Mouse (Mus musculus) limb, embryonic 14.5 days (tissue): Measurements from ENCODE around the gene Rxra. TPM values are rescaled to one million over a fixed set of nuclear protein-coding genes. Genes with fewer than 3 reads are reported as not detected.

Experiments used
- ATAC-seq: fragments of 200-750 bp; cut with Nextera tagmentation; 2 replicates; pipeline ENCODE4 v1.8.0; 2017; ENCODE audit warnings: low read depth, moderate number of reproducible peaks, moderate TSS enrichment; ENCODE audit not compliant: low FRiP score
- DNase-seq: peaks from one replicate; pipeline ENCODE4 v3.0.0-alpha.2; 2015; ENCODE audit warnings: low spot score
- H3K27ac ChIP-seq: fragments of 300-500 bp; sonication (generic); replicated peaks from 2 replicates; pipeline ENCODE4 v1.5.1; 2014; ENCODE audit warnings: low read depth, mild to moderate bottlenecking, low read length, moderate library complexity, mixed read lengths
- H3K27me3 ChIP-seq: fragments of 300-500 bp; sonication (generic); 2 replicates; pipeline ENCODE4 v1.6.1; 2014; ENCODE audit warnings: low read length, mixed read lengths; ENCODE audit not compliant: control insufficient read depth, insufficient read depth
- H3K36me3 ChIP-seq: fragments of 300-500 bp; sonication (generic); 2 replicates; pipeline ENCODE4 v1.6.1; 2014; ENCODE audit warnings: mild to moderate bottlenecking, low read length, moderate library complexity, mixed read lengths; ENCODE audit not compliant: control insufficient read depth, insufficient read depth
- H3K4me1 ChIP-seq: fragments of 300-500 bp; sonication (generic); 2 replicates; pipeline ENCODE4 v1.6.1; 2014; ENCODE audit warnings: antibody characterized with exemption, low read length, mixed read lengths; ENCODE audit not compliant: control insufficient read depth, insufficient read depth
- H3K4me2 ChIP-seq: fragments of 300-500 bp; sonication (generic); replicated peaks from 2 replicates; pipeline ENCODE4 v1.6.1; 2014; ENCODE audit warnings: low read depth, mild to moderate bottlenecking, low read length, moderate library complexity; ENCODE audit not compliant: severe bottlenecking
- H3K4me3 ChIP-seq: fragments of 300-500 bp; sonication (generic); replicated peaks from 2 replicates; pipeline ENCODE4 v1.5.1; 2014; ENCODE audit warnings: low read length
- H3K9ac ChIP-seq: fragments of 300-500 bp; sonication (generic); 2 replicates; pipeline ENCODE4 v1.6.1; 2014; ENCODE audit warnings: mild to moderate bottlenecking, low read depth, low read length, moderate library complexity; ENCODE audit not compliant: severe bottlenecking
- H3K9me3 ChIP-seq: fragments of 300-500 bp; sonication (generic); 2 replicates; pipeline ENCODE4 v1.6.1; 2016; ENCODE audit warnings: low read length; ENCODE audit not compliant: control insufficient read depth
- POLR2A ChIP-seq: fragments of 200-500 bp; IDR thresholded peaks from 2 replicates; pipeline ENCODE4 v1.8.0; 2012; ENCODE audit warnings: inconsistent platforms, mild to moderate bottlenecking, moderate library complexity, borderline replicate concordance; ENCODE audit not compliant: insufficient read depth, insufficient read length; ENCODE audit errors: extremely low read depth
- WGBS: fragments of 180-500 bp; shearing (Covaris S2); extraction: QIAGEN DNeasy Blood & Tissue Kit; methylation state at CpG from one replicate; pipeline ENCODE4 v1.1.7; 2014; 5-methylcytosine and 5-hydroxymethylcytosine counted together
- polyA plus RNA-seq, 2 experiments: library from polyadenylated mRNA; depleted of rRNA in 1 of 2; stranded (reverse) in 1 of 2; unstranded in 1 of 2; fragments of >200 nt; fragmentation: Nextera tagmentation in 1 of 2; extraction: Ambion mirVana in 1 of 2; gene quantifications; 2 replicates each; pipeline versions ENCODE4 v1.2.1 to v1.2.3; 2012 to 2014

Rxra gene
- polyA plus RNA-seq, 2 experiments, result 13.8 to 56.8 TPM

DNA sequence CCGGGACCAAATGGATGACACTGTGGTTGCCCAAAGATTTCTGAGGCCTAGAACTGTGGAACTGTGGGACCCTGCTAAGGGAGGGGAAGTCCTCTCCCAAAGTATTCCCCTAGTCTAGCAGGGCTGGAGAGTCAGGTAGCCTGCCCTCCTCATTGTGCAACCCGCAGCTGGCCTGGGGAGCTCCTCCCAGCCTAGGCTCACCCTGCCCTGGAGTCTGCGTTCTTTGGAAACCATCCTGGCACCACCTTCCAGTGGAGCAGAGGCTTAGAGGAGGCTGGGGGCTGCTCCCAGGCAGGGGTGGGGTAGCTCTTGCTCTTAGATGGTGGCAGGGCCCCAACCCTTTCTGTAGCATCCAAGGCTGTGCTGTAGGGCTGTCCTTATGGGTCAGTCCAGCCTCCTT is 26.0 kb downstream of the Rxra start:
- TF ChIP-seq POLR2A, result no peak
- no peak overlapping the region; the same call in 1 of the 2 replicates for H3K9ac ChIP-seq
- no peak overlapping the region for H3K27ac ChIP-seq
- H3K36me3 ChIP-seq, result no peaks in the 10 kb centered on the region
- 60% methylated on average over 3 of the region's 3 CpGs for WGBS
- no peaks in the 10 kb centered on the region for H3K9me3 ChIP-seq
- no peaks in the 10 kb centered on the region for H3K27me3 ChIP-seq
- H3K4me3 ChIP-seq, result no peak overlapping the region
- peaks cover 75% of the 10 kb centered on the region for H3K4me1 ChIP-seq
- no peak for ATAC-seq
- DNase-seq, result no peak
- H3K4me2 ChIP-seq, result no peak overlapping the region

DNA sequence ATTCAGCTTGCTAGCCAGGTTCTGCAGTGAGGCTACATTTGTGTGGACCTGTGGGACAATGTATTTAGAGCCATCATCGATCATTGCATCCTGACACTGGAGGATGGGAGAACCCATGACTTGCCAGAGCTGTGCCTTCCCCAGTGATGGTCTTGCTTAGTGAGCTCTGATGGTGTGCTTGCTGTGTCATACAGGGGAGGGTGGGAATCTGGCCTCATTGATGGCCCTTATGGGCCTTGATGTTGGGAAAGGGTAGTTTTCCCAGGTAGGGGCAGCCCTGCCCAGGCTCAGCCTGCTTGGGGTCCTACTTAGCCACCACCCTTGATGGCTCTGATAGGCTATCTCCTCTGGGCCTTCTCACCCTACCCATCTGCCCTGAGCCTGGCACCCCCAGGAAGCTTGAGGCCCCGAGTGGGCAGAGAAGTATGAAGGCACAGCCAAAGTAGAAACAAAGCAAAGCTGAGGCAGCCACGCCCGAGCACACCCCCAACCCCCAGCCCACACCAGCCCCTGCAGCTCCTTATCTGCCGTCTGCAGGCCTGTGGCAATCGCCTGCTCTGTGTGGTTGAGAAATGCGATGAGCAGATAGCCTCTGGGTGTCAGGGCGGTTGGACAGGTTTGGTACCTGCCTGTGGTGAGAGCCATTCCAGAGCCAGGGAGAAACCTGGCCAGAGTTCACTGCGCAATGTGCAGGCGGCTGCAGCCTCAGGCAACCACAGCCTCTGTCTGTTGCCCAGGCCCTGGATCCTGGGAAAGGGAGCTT is 26.8 kb downstream of the Rxra start:
- Histone ChIP-seq H3K4me2 (no peak overlapping the region), H3K9me3 (no peaks in the 10 kb centered on the region), H3K27ac (no peak overlapping the region), H3K36me3 (0 out of 2 replicates have a peak, but pooled peaks cover 1% of the 10 kb centered on the region), H3K4me1 (peaks cover 69% of the 10 kb centered on the region), H3K9ac (no peak overlapping the region; the same call in 1 of the 2 replicates), H3K27me3 (no peaks in the 10 kb centered on the region), H3K4me3 (no peak overlapping the region)
- ATAC-seq, result no peak
- WGBS, result 62% methylated on average over 10 of the region's 10 CpGs
- no peak for DNase-seq
- TF ChIP-seq POLR2A, result no peak

GRCm38 (mm10) chr2:27703852-27704640 is 27.8 kb downstream of the Rxra start:
- Histone ChIP-seq H3K9ac (no peak overlapping the region; the same call in 1 of the 2 replicates), H3K9me3 (no peaks in the 10 kb centered on the region), H3K27ac (no peak overlapping the region), H3K36me3 (0 out of 2 replicates have a peak, but pooled peaks cover 3% of the 10 kb centered on the region), H3K4me2 (no peak overlapping the region), H3K27me3 (no peaks in the 10 kb centered on the region), H3K4me1 (peaks cover 59% of the 10 kb centered on the region), H3K4me3 (no peak overlapping the region)
- DNase-seq, result no peak
- no peak for TF ChIP-seq POLR2A
- ATAC-seq, result no peak
- 58% methylated on average over 9 of the region's 9 CpGs for WGBS

- ATAC-seq, result no peak
- TF ChIP-seq POLR2A, result no peak
- H3K27me3 ChIP-seq, result no peaks in the 10 kb centered on the region
- H3K9ac ChIP-seq, result no peak overlapping the region
- no peaks in the 10 kb centered on the region for H3K9me3 ChIP-seq
- no peak for DNase-seq
- no peak overlapping the region for H3K4me2 ChIP-seq
- H3K27ac ChIP-seq, result no peak overlapping the region
- H3K36me3 ChIP-seq, result 0 out of 2 replicates have a peak, but pooled peaks cover 3% of the 10 kb centered on the region
- H3K4me3 ChIP-seq, result no peak overlapping the region
- H3K4me1 ChIP-seq, result peaks cover 58% of the 10 kb centered on the region
- WGBS, result 86% methylated on average over 3 of the region's 3 CpGs
Measured at GRCm38 (mm10) chr2:27704641-27705040, 28.4 kb downstream of the Rxra start.

DNA sequence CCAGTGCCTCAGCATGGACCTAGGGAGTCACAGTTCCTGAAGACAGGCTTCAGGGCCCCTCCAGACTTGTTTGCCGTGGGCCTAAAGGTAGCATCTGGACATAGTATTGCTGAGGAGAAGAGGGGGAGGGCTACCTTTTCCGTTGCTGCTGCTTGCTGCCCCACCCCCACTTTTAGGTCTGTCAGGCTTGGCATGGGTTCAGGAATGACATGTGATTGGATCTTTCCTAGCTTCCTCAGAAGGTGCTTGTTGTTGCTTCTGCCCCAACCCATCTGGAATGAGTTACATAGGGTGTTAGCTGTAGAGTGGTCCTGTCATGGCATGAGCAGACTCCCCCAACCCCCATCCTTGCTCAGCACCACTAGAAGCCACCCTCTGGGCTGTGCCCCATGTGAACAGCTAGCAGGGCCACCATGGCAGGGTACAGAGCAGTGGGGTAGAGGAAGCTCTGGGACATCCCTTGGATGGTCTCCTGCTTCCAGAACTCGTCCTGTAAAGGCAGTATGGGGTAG is 34.7 kb downstream of the Rxra start:
- H3K9me3 ChIP-seq, result no peaks in the 10 kb centered on the region
- H3K4me3 ChIP-seq, result no peak overlapping the region
- no peaks in the 10 kb centered on the region for H3K27me3 ChIP-seq
- TF ChIP-seq POLR2A, result no peak
- H3K27ac ChIP-seq, result 0 out of 2 replicates have a peak overlapping the region, but pooled peaks have one; percentile 48
- H3K4me2 ChIP-seq, result no peak overlapping the region
- 0 out of 2 replicates have a peak, but pooled peaks cover 8% of the 10 kb centered on the region for H3K36me3 ChIP-seq
- 14% methylated on average over 3 of the region's 3 CpGs for WGBS
- H3K4me1 ChIP-seq, result peaks cover 44% of the 10 kb centered on the region
- H3K9ac ChIP-seq, result no peak overlapping the region
- ATAC-seq (peak; percentile 48; the same call in 1 of the 2 replicates), DNase-seq (peak; percentile 73)
